Mouse (Mus musculus) liver, postnatal 0 days (tissue): ENCODE results near the gene Mus81.

Experiments used
- CTCF ChIP-seq: sonication (generic); IDR thresholded peaks from 2 replicates; pipeline ENCODE4 v1.5.1; 2016; ENCODE audit warnings: antibody characterized with exemption, low read depth
- EP300 ChIP-seq: IDR thresholded peaks from 2 replicates; pipeline ENCODE4 v1.6.1; 2016; ENCODE audit warnings: antibody characterized with exemption, low read depth, mild to moderate bottlenecking

GRCm38 (mm10) chr19:5466916-5467500 lies 21.2 kb downstream of the Mus81 start:
- no peak for TF ChIP-seq CTCF
- no peak for TF ChIP-seq EP300
